Mouse (Mus musculus) G1E (cell line): ENCODE measurements around the gene Tmem100.

Experiments used
- CTCF ChIP-seq: IDR thresholded peaks from 2 replicates; pipeline ENCODE4 v1.5.1; 2012; ENCODE audit warnings: low read depth, low read length, inconsistent platforms, mixed read lengths
- POLR2AphosphoS5 ChIP-seq: IDR thresholded peaks from 2 replicates; pipeline ENCODE4 v1.6.1; 2012; ENCODE audit warnings: low read depth, low read length, inconsistent platforms; ENCODE audit not compliant: insufficient replicate concordance

- no peak for TF ChIP-seq CTCF
- no peak for TF ChIP-seq POLR2AphosphoS5
Observed at GRCm38 (mm10) chr11:90066405-90067250, 36.5 kb downstream of the Tmem100 start.
